Comparison of ENCODE assay signal across 8 mouse cellular contexts in the genomic region with DNA sequence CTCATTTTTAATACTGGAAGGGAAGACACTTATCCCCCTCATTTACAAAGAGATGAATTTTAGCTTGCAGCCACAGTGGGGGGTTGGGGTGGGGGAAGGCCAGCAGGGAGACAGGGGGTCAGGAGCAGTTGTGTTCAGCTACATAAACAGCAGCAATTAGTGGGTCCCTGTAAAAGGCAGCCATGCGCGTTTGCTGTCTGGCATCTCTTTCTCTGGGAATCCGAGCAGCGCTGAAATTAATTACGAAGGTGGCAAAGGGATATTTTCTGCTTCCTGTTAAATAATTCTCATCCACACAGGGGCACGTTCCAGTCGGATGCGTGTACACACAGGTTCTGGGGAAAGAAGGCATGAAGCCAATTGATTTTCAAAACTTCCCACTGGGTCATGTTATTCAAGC. TPM values are rescaled to one million over a fixed set of nuclear protein-coding genes. Genes with fewer than 3 reads are reported as not detected.
DNase-seq lines count a peak whose midpoint lies in the region; ATAC-seq lines count a peak whose summit lies in the region.

No protein-coding gene starts in this region.

- H3K4me3 ChIP-seq in heart, embryonic 13.5 days, result no peak overlapping the region
- no peak overlapping the region for H3K4me3 ChIP-seq in forebrain, embryonic 14.5 days (ENCODE audit: low read depth, low read length)
- no peak overlapping the region for H3K4me3 ChIP-seq in limb, embryonic 15.5 days

- H3K4me1 ChIP-seq in heart, embryonic 13.5 days, result peaks cover 78% of the 10 kb centered on the region
- H3K4me1 ChIP-seq in forebrain, embryonic 14.5 days (ENCODE audit: control insufficient read depth, insufficient read depth, low read length), result peaks cover 59% of the 10 kb centered on the region
- H3K4me1 ChIP-seq in limb, embryonic 15.5 days, result peaks cover 78% of the 10 kb centered on the region

- no peaks in the 10 kb centered on the region for H3K27me3 ChIP-seq in heart, embryonic 13.5 days (replicated peaks)
- H3K27me3 ChIP-seq in forebrain, embryonic 14.5 days (replicated peaks; ENCODE audit: control insufficient read depth, insufficient read depth, low read length), result no peaks in the 10 kb centered on the region
- no peaks in the 10 kb centered on the region for H3K27me3 ChIP-seq in limb, embryonic 15.5 days

- intact Hi-C loops in heart, postnatal 36 days (cut with DNase I), result no loop called here

- 62% methylated on average over 8 of the region's 8 CpGs for WGBS in heart, embryonic 13.5 days
- under 1% methylated on average over 8 of the region's 8 CpGs for WGBS in forebrain, embryonic 14.5 days
- 15% methylated on average over 8 of the region's 8 CpGs for WGBS in limb, embryonic 15.5 days

- H3K27ac ChIP-seq in heart, embryonic 13.5 days (replicated peaks), result peak overlapping the region; percentile 89
- H3K27ac ChIP-seq in forebrain, embryonic 14.5 days (ENCODE audit: low read depth, low read length), result peak overlapping the region; percentile 89
- peak overlapping the region; percentile 76 for H3K27ac ChIP-seq in limb, embryonic 15.5 days

- H3K4me2 ChIP-seq in heart, embryonic 13.5 days, result no peak overlapping the region
- peak overlapping the region; percentile 24; the same call in 1 of the 2 replicates for H3K4me2 ChIP-seq in forebrain, embryonic 14.5 days (ENCODE audit: low read length)
- peak overlapping the region; percentile 14; the same call in 1 of the 2 replicates for H3K4me2 ChIP-seq in limb, embryonic 15.5 days

- H3K9me3 ChIP-seq in heart, embryonic 13.5 days, result no peaks in the 10 kb centered on the region
- H3K9me3 ChIP-seq in forebrain, embryonic 14.5 days (replicated peaks; ENCODE audit: control insufficient read depth, low read length), result no peaks in the 10 kb centered on the region
- no peaks in the 10 kb centered on the region for H3K9me3 ChIP-seq in limb, embryonic 15.5 days

- H3K9ac ChIP-seq in heart, embryonic 13.5 days, result peak overlapping the region; percentile 56
- peak overlapping the region; percentile 40 for H3K9ac ChIP-seq in forebrain, embryonic 14.5 days (ENCODE audit: low read length)
- H3K9ac ChIP-seq in limb, embryonic 15.5 days, result no peak overlapping the region

- peaks cover 8% of the 10 kb centered on the region; the same call in 1 of the 2 replicates for H3K36me3 ChIP-seq in heart, embryonic 13.5 days
- H3K36me3 ChIP-seq in forebrain, embryonic 14.5 days (ENCODE audit: control insufficient read depth, insufficient read depth, low read length), result no peaks in the 10 kb centered on the region
- no peaks in the 10 kb centered on the region for H3K36me3 ChIP-seq in limb, embryonic 15.5 days

- DNase-seq in heart, postnatal 36 days, result no peak
- peak; percentile 89 for DNase-seq in Muller cell, postnatal 12 days (ENCODE audit: inconsistent ontology term)
- peak; percentile 75 for DNase-seq in forebrain, embryonic 14.5 days (ENCODE audit: low spot score)
- DNase-seq in adrenal gland, adult 8-10 months, result no peak
- DNase-seq in urinary bladder, postnatal 4 days (ENCODE audit: low spot score in 2 of 2), result no peak
- DNase-seq in layer of hippocampus, adult 8-10 months (ENCODE audit: low spot score in 2 of 2), result no peak

- ATAC-seq in heart, embryonic 13.5 days (ENCODE audit: extremely low read depth, insufficient number of reproducible peaks, low FRiP score, low TSS enrichment), result no peak
- ATAC-seq in forebrain, embryonic 14.5 days, result peak; percentile 54
- ATAC-seq in limb, embryonic 15.5 days (ENCODE audit: insufficient number of reproducible peaks, low FRiP score, low TSS enrichment, low read depth), result no peak

RNA-seq across cellular contexts. Expression of a gene that starts 35.7 kb away (rescaled TPM):
- 9.5 and 10.6 TPM in 2 replicates for polyA plus RNA-seq in heart, embryonic 13.5 days (2015; fragmentation: Nextera tagmentation; extraction: Ambion mirVana)
- under 1 TPM; 0.57 to 0.67 TPM for total RNA-seq in heart, postnatal 36 days (2021)
- 10.6 and 10.7 TPM in 2 replicates for polyA plus RNA-seq in forebrain, embryonic 14.5 days (2014; fragmentation: Nextera tagmentation; extraction: Ambion mirVana)
- polyA plus RNA-seq in limb, embryonic 15.5 days (2015; fragmentation: Nextera tagmentation; extraction: Ambion mirVana), result 10.3 and 12.7 TPM in 2 replicates
- total RNA-seq in adrenal gland, adult 8-10 months (2022), result 10 to 100 TPM in 2 of 4 experiments, 1 to 10 TPM in 2; 5.3 to 14.9 (median 8.2) TPM
- 10 to 100 TPM; 25.2 to 30.3 (median 26.7) TPM for total RNA-seq in layer of hippocampus, adult 8-10 months (2022)

Comparison
In these comparisons a context has a peak if more than half of its experiments do, and no peak if none do; other contexts are left out.
1. DNase-seq: peak in Muller cell, postnatal 12 days (single experiment) and forebrain, embryonic 14.5 days (single experiment); none in heart, postnatal 36 days (0 of 2), adrenal gland, adult 8-10 months (single experiment), urinary bladder, postnatal 4 days (0 of 2) and layer of hippocampus, adult 8-10 months (0 of 2).
2. Peak in every context shown above with its lines, with median percentiles within 50 percentile points of each other: H3K27ac ChIP-seq.